Mouse (Mus musculus): ENCODE results near the gene Cxcl9. TPM values are rescaled to one million over a fixed set of nuclear protein-coding genes. Genes with fewer than 3 reads are reported as not detected.
A peak's percentile ranks its signal among the peaks of the same experiment; 100 is the strongest.

Gene Cxcl9
- total RNA-seq, 2 experiments from 2014 or later, result 1.4 to 2.7 TPM

- DNase-seq, result no peak
- intact Hi-C loops (cut with DNase I), result no loop called here
Observed at GRCm38 (mm10) chr5:92291652-92292414, 36.0 kb downstream of the Cxcl9 start.

- DNase-seq, result no peak
- intact Hi-C loops (cut with DNase I), result no loop called here
Observed at GRCm38 (mm10) chr5:92287840-92288239, 40.0 kb downstream of the Cxcl9 start.

GRCm38 (mm10) chr5:92283107-92283506 is 44.8 kb downstream of the Cxcl9 start:
- no peak for DNase-seq
- intact Hi-C loops (cut with DNase I), result no loop called here

GRCm38 (mm10) chr5:92282571-92282970 is 45.3 kb downstream of the Cxcl9 start:
- DNase-seq, result peak; percentile 49 to 52
- intact Hi-C loops (cut with DNase I), result no loop called here

- intact Hi-C loops (cut with DNase I), result loop anchor here (2.0 kb wide), 1 partner anchor 30 kb away; no protein-coding TSS in a partner anchor
- DNase-seq, result no peak
Observed at GRCm38 (mm10) chr5:92278942-92279537, 48.8 kb downstream of the Cxcl9 start.

GRCm38 (mm10) chr5:92277437-92278394 is 50.2 kb downstream of the Cxcl9 start, which contains the start of gene Naaa:
Gene Naaa (minus strand): TSS chr5:92278170.
- intact Hi-C loops (cut with DNase I), result loop anchor here (2.0 kb wide), 1 partner anchor 31 kb away; no protein-coding TSS in a partner anchor
- peak; percentile 85 to 92 for DNase-seq

Other genes with a start within 250 kb of the Cxcl9 start
- 10 to 100 TPM; 59.1 to 61.2 TPM for gene G3bp2, start 244.4 kb downstream of the Cxcl9 start, total RNA-seq (2021)
- 10 to 100 TPM; 38.7 to 40.2 TPM for gene Uso1, start 190.1 kb downstream of the Cxcl9 start, total RNA-seq (2021)
- not detected for gene U90926, start 112.7 kb downstream of the Cxcl9 start, total RNA-seq (2021)
- not detected for gene Ppef2, start 71.8 kb downstream of the Cxcl9 start, total RNA-seq (2021)
- 10 to 100 TPM; 12.2 to 13.3 TPM for gene Naaa, start 49.9 kb downstream of the Cxcl9 start, total RNA-seq (2021)
- gene Sdad1, start 17.6 kb downstream of the Cxcl9 start, total RNA-seq (2021), result 10 to 100 TPM; 11.1 to 12.5 TPM
- 100 to 1,000 TPM; 751 to 829 TPM for gene Art3, start 3.7 kb upstream of the Cxcl9 start, total RNA-seq (2021)
- gene Cxcl10, start 20.8 kb upstream of the Cxcl9 start, total RNA-seq (2021), result under 1 TPM in 1 of 2 experiments, not detected in 1; 0.28 TPM
- 10 to 100 TPM; 15.9 to 17.1 TPM for gene Nup54, start 107.1 kb upstream of the Cxcl9 start, total RNA-seq (2021)
- gene Scarb2, start 178.8 kb upstream of the Cxcl9 start, total RNA-seq (2021), result 10 to 100 TPM; 80.3 to 91.1 TPM
- gene Fam47e, start 227.0 kb upstream of the Cxcl9 start, total RNA-seq (2021), result not detected